Mouse (Mus musculus) liver, postnatal 0 days (tissue): ENCODE data around the gene Btg2.

Experiments
- CTCF ChIP-seq: sonication (generic); IDR thresholded peaks from 2 replicates; pipeline ENCODE4 v1.5.1; 2016; ENCODE audit warnings: antibody characterized with exemption, low read depth
- EP300 ChIP-seq: IDR thresholded peaks from 2 replicates; pipeline ENCODE4 v1.6.1; 2016; ENCODE audit warnings: antibody characterized with exemption, low read depth, mild to moderate bottlenecking

GRCm38 (mm10) chr1:134078802-134079476 lies at the start of gene Btg2:
- TF ChIP-seq CTCF (peak; percentile 18; the same call in 1 of the 2 replicates), EP300 (peak; percentile 78; the same call in 1 of the 2 replicates)
